22 mouse cellular contexts compared by ENCODE assay signal in genomic region chr5:147744900-147745653, GRCm38 (mm10). TPM values are rescaled to one million over a fixed set of nuclear protein-coding genes. Genes with fewer than 3 reads are reported as not detected.
DNase-seq lines count a peak whose midpoint lies in the region; ATAC-seq and TF ChIP-seq lines count a peak whose summit lies in the region.
"Had no signal": no experiment of that assay in that cellular context is flagged by ENCODE, and none has a peak within 500 bp of the region (broad histone marks: within the 10 kb centered on the region; RNA-seq: fewer than 3 reads in every experiment).

No protein-coding gene starts in this region.

- TF ChIP-seq CTCF in liver, adult 2 months (IDR thresholded peaks at IDR 0.05; ENCODE audit: low read depth, low read length): no peak
- no peak for TF ChIP-seq CTCF in testis, adult 2 months (IDR thresholded peaks at IDR 0.05; ENCODE audit: control insufficient read depth, insufficient read depth, insufficient replicate concordance, low read depth, low read length)

- H3K79me2 ChIP-seq in liver, adult 2 months (ENCODE audit: control insufficient read depth, insufficient read depth, low read length): no peaks in the 10 kb centered on the region

- peak; percentile 68 for DNase-seq in liver, adult 2 months (ENCODE audit: extremely low read depth, low read depth, low spot score)
- DNase-seq in liver (no peak), adipocyte (ENCODE audit: low spot score) (peak; percentile 79)
- DNase-seq in testis, postnatal 10 days (ENCODE audit: low spot score): no peak
- no peak for DNase-seq in left cerebral cortex, adult 11 months (ENCODE audit: low spot score)
- no peak for DNase-seq in layer of hippocampus, postnatal 14 days (ENCODE audit: low spot score in 2 of 2)
- DNase-seq: adrenal gland, adult 2 months; adrenal gland, postnatal 36 days; cerebellum, adult 2 months; cerebellum, postnatal 10 days; gastrocnemius, adult 2 months; gastrocnemius, postnatal 36 days; heart, adult 11 months had no signal

- H3K36me3 ChIP-seq in liver, adult 2 months (ENCODE audit: control insufficient read depth, insufficient read depth, low read length): no peaks in the 10 kb centered on the region
- no peaks in the 10 kb centered on the region for H3K36me3 ChIP-seq in testis, adult 2 months (ENCODE audit: control insufficient read depth, insufficient read depth, low read length)
- H3K36me3 ChIP-seq in forebrain, embryonic 12.5 days (replicated peaks): no peaks in the 10 kb centered on the region
- H3K36me3 ChIP-seq: embryonic facial prominence, embryonic 10.5 days; heart, embryonic 13.5 days; hindbrain, embryonic 13.5 days had no signal

- no peak for TF ChIP-seq POLR2A in liver, adult 2 months (IDR thresholded peaks at IDR 0.05; ENCODE audit: extremely low read depth, insufficient read depth, low read length)
- TF ChIP-seq POLR2A in testis, adult 2 months (IDR thresholded peaks at IDR 0.05; ENCODE audit: control insufficient read depth, low read depth, low read length): peak; percentile 56; the same call in 1 of the 2 replicates

- no peak overlapping the region for H3K4me2 ChIP-seq in forebrain, embryonic 12.5 days
- H3K4me2 ChIP-seq: heart, embryonic 13.5 days; hindbrain, embryonic 13.5 days had no signal

- no peaks in the 10 kb centered on the region for H3K27me3 ChIP-seq in liver, adult 2 months (ENCODE audit: control insufficient read depth, insufficient read depth, low read length)
- H3K27me3 ChIP-seq in testis, adult 2 months (ENCODE audit: control insufficient read depth, insufficient read depth, low read length): no peaks in the 10 kb centered on the region
- H3K27me3 ChIP-seq in forebrain, embryonic 12.5 days: peaks cover 22% of the 10 kb centered on the region
- H3K27me3 ChIP-seq: CH12.LX had no signal

- no peak for ATAC-seq in forebrain, embryonic 12.5 days (ENCODE audit: low FRiP score)
- ATAC-seq: activated CD4-positive, CD25-positive, alpha-beta regulatory T cell, adult 4 months; forebrain, embryonic 14.5 days; hindbrain, postnatal 0 days had no signal

- 74% methylated on average over 21 of the region's 21 CpGs for WGBS in liver, adult 2 months
- WGBS in forebrain, embryonic 12.5 days: 93% methylated on average over 21 of the region's 21 CpGs

- H3K27ac ChIP-seq in liver, adult 2 months (replicated peaks; ENCODE audit: insufficient read depth, low read depth, low read length): no peak overlapping the region
- no peak overlapping the region for H3K27ac ChIP-seq in testis, adult 2 months (ENCODE audit: control insufficient read depth, insufficient read depth, low read depth, low read length)
- H3K27ac ChIP-seq in forebrain, embryonic 12.5 days: no peak overlapping the region
- H3K27ac ChIP-seq: embryonic facial prominence, embryonic 10.5 days; gastrocnemius, adult 2 months; heart, embryonic 13.5 days; hindbrain, embryonic 13.5 days; hindbrain, postnatal 0 days had no signal

- no peak overlapping the region for H3K9ac ChIP-seq in liver, adult 2 months (ENCODE audit: low read depth, low read length)
- H3K9ac ChIP-seq in forebrain, embryonic 12.5 days: no peak overlapping the region
- H3K9ac ChIP-seq: heart, embryonic 13.5 days; hindbrain, embryonic 13.5 days had no signal

- peaks cover 4% of the 10 kb centered on the region; the same call in 1 of the 2 replicates for H3K4me1 ChIP-seq in liver, adult 2 months (ENCODE audit: control insufficient read depth, insufficient read depth, low read length)
- peaks cover 2% of the 10 kb centered on the region; the same call in 1 of the 2 replicates for H3K4me1 ChIP-seq in testis, adult 2 months (ENCODE audit: control insufficient read depth, insufficient read depth, low read length)
- H3K4me1 ChIP-seq in forebrain, embryonic 12.5 days: peaks cover 14% of the 10 kb centered on the region

- H3K9me3 ChIP-seq in forebrain, embryonic 12.5 days: no peaks in the 10 kb centered on the region
- H3K9me3 ChIP-seq: embryonic facial prominence, embryonic 10.5 days; heart, embryonic 13.5 days; hindbrain, embryonic 13.5 days had no signal

- no peak overlapping the region for H3K4me3 ChIP-seq in liver, adult 2 months (ENCODE audit: insufficient read depth, low read depth, low read length)
- peak overlapping the region; percentile 77 for H3K4me3 ChIP-seq in testis, adult 2 months (ENCODE audit: control insufficient read depth, low read depth, low read length)
- H3K4me3 ChIP-seq in forebrain, embryonic 12.5 days (replicated peaks): no peak overlapping the region
- H3K4me3 ChIP-seq: embryonic facial prominence, embryonic 10.5 days; gastrocnemius, adult 2 months; heart, embryonic 13.5 days; hindbrain, embryonic 13.5 days had no signal

RNA-seq across cellular contexts. Expression of gene Flt1, which starts 19.3 kb away (rescaled TPM):
- 4.8 and 6.2 TPM in 2 replicates for total RNA-seq in liver, adult 2 months (2014; rRNA removed)
- 1.2 and 1.3 TPM in 2 replicates for polyA plus RNA-seq in liver, adult 2 months (2012; rRNA removed)
- 1.00 and 1.1 TPM in 2 replicates for polyA plus RNA-seq in testis, adult 2 months (2012; rRNA removed)
- polyA plus RNA-seq in forebrain, embryonic 12.5 days (2016; fragmentation: Nextera tagmentation; extraction: Ambion mirVana): 8.8 and 9.9 TPM in 2 replicates
- total RNA-seq in layer of hippocampus, postnatal 14 days (2021): 10 to 100 TPM; 28.4 to 30.1 TPM
- polyA plus RNA-seq: activated CD4-positive, CD25-positive, alpha-beta regulatory T cell, adult 4 months had no signal

Comparison
In these comparisons a context has a peak if more than half of its experiments do, and no peak if none do; other contexts are left out.
1. DNase-seq: peak in liver, adult 2 months (single experiment) and adipocyte (single experiment); none in liver (single experiment), testis, postnatal 10 days (single experiment), left cerebral cortex, adult 11 months (single experiment) and layer of hippocampus, postnatal 14 days (0 of 2).